Mouse (Mus musculus) liver (tissue): ENCODE data around the gene Ifitm7.
"Not testable (repeated sequence)": the region's sequence is repeated elsewhere in the genome, so short reads cannot be mapped to it uniquely, and the experiment has no call there.

ENCODE experiments used
- DNase-seq: peaks from one replicate; pipeline ENCODE4 v3.0.0-alpha.2; 2020; ENCODE audit warnings: mixed read lengths

Gene Ifitm7

GRCm38 (mm10) chr16:13986574-13987478 lies at the start of gene Ifitm7, which contains the start of gene 2900011O08Rik:
Ifitm7 (minus strand) TSS chr16:13986888.
2900011O08Rik (plus strand) TSS chr16:13986604.
- DNase-seq = peak; percentile 21

- DNase-seq = no peak
Measured at GRCm38 (mm10) chr16:14033076-14033475, 46.4 kb upstream of the Ifitm7 start.

GRCm38 (mm10) chr16:14030650-14031049 lies 44.0 kb upstream of the Ifitm7 start:
- DNase-seq = no peak

GRCm38 (mm10) chr16:14029851-14030250 lies 43.2 kb upstream of the Ifitm7 start:
- no peak for DNase-seq

- no peak for DNase-seq
Measured at GRCm38 (mm10) chr16:14029072-14029471, 42.4 kb upstream of the Ifitm7 start.

GRCm38 (mm10) chr16:14025091-14025990 lies 38.7 kb upstream of the Ifitm7 start:
- no peak for DNase-seq

- DNase-seq = no peak
Measured at GRCm38 (mm10) chr16:14021166-14021822, 34.6 kb upstream of the Ifitm7 start.

- no peak for DNase-seq
Measured at GRCm38 (mm10) chr16:14017306-14017705, 30.6 kb upstream of the Ifitm7 start.

- DNase-seq = no peak
Measured at GRCm38 (mm10) chr16:14009966-14010365, 23.3 kb upstream of the Ifitm7 start.

- DNase-seq = no peak
Measured at GRCm38 (mm10) chr16:14008708-14009107, 22.0 kb upstream of the Ifitm7 start.

GRCm38 (mm10) chr16:14008081-14008480 lies 21.4 kb upstream of the Ifitm7 start:
- no peak for DNase-seq

GRCm38 (mm10) chr16:14005266-14005665 lies 18.6 kb upstream of the Ifitm7 start:
- DNase-seq = no peak

- no peak for DNase-seq
Measured at GRCm38 (mm10) chr16:14004726-14005125, 18.0 kb upstream of the Ifitm7 start.

GRCm38 (mm10) chr16:14004170-14004569 lies 17.5 kb upstream of the Ifitm7 start:
- peak; percentile 12 for DNase-seq

GRCm38 (mm10) chr16:14003386-14004130 lies 16.9 kb upstream of the Ifitm7 start:
- DNase-seq = no peak

GRCm38 (mm10) chr16:13994502-13994901 lies 7.8 kb upstream of the Ifitm7 start:
- DNase-seq = no peak

GRCm38 (mm10) chr16:13994076-13994475 lies 7.4 kb upstream of the Ifitm7 start:
- no peak for DNase-seq

- DNase-seq = no peak
Measured at GRCm38 (mm10) chr16:13992518-13993248, 6.0 kb upstream of the Ifitm7 start.

GRCm38 (mm10) chr16:13986197-13986573 lies 503 bp downstream of the Ifitm7 start:
- DNase-seq = no peak

- no peak for DNase-seq
Measured at GRCm38 (mm10) chr16:13983161-13983560, 3.5 kb downstream of the Ifitm7 start.

- not testable (repeated sequence) for DNase-seq
Measured at GRCm38 (mm10) chr16:13981726-13982125, 5.0 kb downstream of the Ifitm7 start.
